Mouse (Mus musculus) CH12.LX (cell line): ENCODE results near the gene Usp49. TPM values are rescaled to one million over a fixed set of nuclear protein-coding genes. Genes with fewer than 3 reads are reported as not detected.

Source experiments
- DNase-seq: peaks from one replicate; pipeline ENCODE4 v3.0.0-alpha.2; 2013; ENCODE audit errors: extremely low read depth
- H3K27ac ChIP-seq: 2 replicates; pipeline ENCODE4 v1.5.1; 2012; ENCODE audit warnings: low read depth, mild to moderate bottlenecking, control low read depth, moderate library complexity; ENCODE audit not compliant: insufficient read depth
- H3K27me3 ChIP-seq: replicated peaks from 2 replicates; pipeline ENCODE3; 2012; ENCODE audit warnings: inconsistent platforms
- H3K36me3 ChIP-seq, 2 experiments: replicated peaks in 1 of 2; 2 replicates each; pipeline versions ENCODE3 to v1.6.1; 2012; ENCODE audit warnings: inconsistent platforms in 1 of 2, low read length in 1 of 2, mild to moderate bottlenecking in 1 of 2, mixed read lengths in 1 of 2, moderate library complexity in 1 of 2; ENCODE audit not compliant: control insufficient read depth in 1 of 2, insufficient read depth in 1 of 2
- H3K4me1 ChIP-seq, 2 experiments: 2 replicates each; pipeline ENCODE4 v1.6.1; 2012; ENCODE audit warnings: inconsistent platforms in 1 of 2, moderate library complexity in 1 of 2; ENCODE audit not compliant: insufficient read depth in 2 of 2, control insufficient read depth in 1 of 2
- H3K4me2 ChIP-seq: 2 replicates; pipeline ENCODE4 v1.6.1; 2012; ENCODE audit warnings: low read depth, mild to moderate bottlenecking, control low read depth; ENCODE audit not compliant: poor library complexity, insufficient read depth, severe bottlenecking
- H3K4me3 ChIP-seq, 3 experiments: fragments of 150-350 bp in 1 of 3; sonication (generic) in 1 of 3; replicated peaks in 1 of 3; 2 replicates each; pipeline versions ENCODE3 to v1.5.1; 2011 to 2012; ENCODE audit warnings: low read depth in 2 of 3, low read length in 2 of 3, mild to moderate bottlenecking in 2 of 3, moderate library complexity in 2 of 3, control low read depth in 1 of 3, improper control_type of control experiment in 1 of 3, inconsistent platforms in 1 of 3, mixed read lengths in 1 of 3; ENCODE audit not compliant: poor library complexity in 1 of 3
- H3K79me2 ChIP-seq: replicated peaks from 2 replicates; pipeline ENCODE4 v1.6.1; 2012; ENCODE audit warnings: mild to moderate bottlenecking, moderate library complexity; ENCODE audit not compliant: control insufficient read depth, poor library complexity, insufficient read depth, severe bottlenecking; ENCODE audit errors: extremely low read depth
- H3K9ac ChIP-seq: 2 replicates; pipeline ENCODE4 v1.6.1; 2012; ENCODE audit warnings: low read depth, mild to moderate bottlenecking, control low read depth, moderate library complexity; ENCODE audit not compliant: insufficient read depth
- H3K9me3 ChIP-seq: replicated peaks from 2 replicates; pipeline ENCODE3; 2012; ENCODE audit warnings: low read length, inconsistent platforms, mixed read lengths
- BHLHE40 ChIP-seq: IDR thresholded peaks from 2 replicates; pipeline ENCODE4 v1.6.1; 2011; ENCODE audit warnings: mild to moderate bottlenecking, low read depth, low read length, improper control_type of control experiment
- CHD1 ChIP-seq: IDR thresholded peaks from 2 replicates; pipeline ENCODE4 v1.6.1; 2012; ENCODE audit warnings: low read depth, low read length, improper control_type of control experiment, inconsistent platforms
- CHD2 ChIP-seq: IDR thresholded peaks from 2 replicates; pipeline ENCODE4 v1.6.1; 2011; ENCODE audit warnings: low read length, improper control_type of control experiment
- CTCF ChIP-seq, 2 experiments: IDR thresholded peaks in 1 of 2; conservative IDR thresholded peaks in 1 of 2; 2 replicates each; pipeline ENCODE4 v1.5.1; 2011 to 2012; ENCODE audit warnings: low read depth in 2 of 2, low read length in 2 of 2, improper control_type of control experiment in 1 of 2, inconsistent platforms in 1 of 2, mild to moderate bottlenecking in 1 of 2, moderate library complexity in 1 of 2
- EP300 ChIP-seq: IDR thresholded peaks from 2 replicates; pipeline ENCODE4 v1.6.1; 2011; ENCODE audit warnings: low read length, improper control_type of control experiment
- GABPA ChIP-seq: IDR thresholded peaks from 2 replicates; pipeline ENCODE4 v1.6.1; 2012; ENCODE audit warnings: low read depth, low read length, improper control_type of control experiment, inconsistent platforms; ENCODE audit not compliant: insufficient replicate concordance
- IRF4 ChIP-seq: IDR thresholded peaks from 2 replicates; pipeline ENCODE4 v1.6.1; 2014; ENCODE audit warnings: low read depth, mild to moderate bottlenecking, inconsistent platforms, low read length, improper control_type of control experiment
- KAT2A ChIP-seq: IDR thresholded peaks from 2 replicates; pipeline ENCODE4 v1.6.1; 2012; ENCODE audit warnings: low read length, improper control_type of control experiment, inconsistent platforms; ENCODE audit not compliant: insufficient replicate concordance
- MEF2A ChIP-seq: IDR thresholded peaks from 2 replicates; pipeline ENCODE4 v1.6.1; 2014; ENCODE audit warnings: low read depth, mild to moderate bottlenecking, inconsistent platforms, low read length, improper control_type of control experiment, borderline replicate concordance
- MXI1 ChIP-seq: IDR thresholded peaks from 2 replicates; pipeline ENCODE4 v1.6.1; 2011; ENCODE audit warnings: mild to moderate bottlenecking, low read depth, low read length, improper control_type of control experiment
- MYC ChIP-seq: IDR thresholded peaks from 2 replicates; pipeline ENCODE4 v1.6.1; 2011; ENCODE audit warnings: low read depth, mild to moderate bottlenecking, improper control_type of control experiment, low read length
- NELFE ChIP-seq: IDR thresholded peaks from 2 replicates; pipeline ENCODE4 v1.6.1; 2011; ENCODE audit warnings: low read depth, low read length, improper control_type of control experiment
- PAX5 ChIP-seq: IDR thresholded peaks from 2 replicates; pipeline ENCODE4 v1.6.1; 2012; ENCODE audit warnings: low read length, inconsistent platforms, mixed read lengths
- POLR2A ChIP-seq: IDR thresholded peaks from 2 replicates; pipeline ENCODE4 v1.6.1; 2011; ENCODE audit warnings: low read depth, mild to moderate bottlenecking, improper control_type of control experiment, low read length
- SIN3A ChIP-seq: IDR thresholded peaks from 2 replicates; pipeline ENCODE4 v1.6.1; 2012; ENCODE audit warnings: low read length, improper control_type of control experiment, inconsistent platforms
- SMC3 ChIP-seq: IDR thresholded peaks from 2 replicates; pipeline ENCODE4 v1.6.1; 2011; ENCODE audit warnings: low read depth, low read length, improper control_type of control experiment
- USF1 ChIP-seq: IDR thresholded peaks from 2 replicates; pipeline ENCODE4 v1.6.1; 2014; ENCODE audit warnings: low read depth, mild to moderate bottlenecking, inconsistent platforms, low read length, improper control_type of control experiment
- USF2 ChIP-seq: conservative IDR thresholded peaks from 2 replicates; pipeline ENCODE4 v1.6.1; 2011; ENCODE audit warnings: low read depth, low read length, improper control_type of control experiment
- ZC3H11A ChIP-seq: IDR thresholded peaks from 2 replicates; pipeline ENCODE4 v1.6.1; 2012; ENCODE audit warnings: low read depth, mild to moderate bottlenecking, inconsistent platforms, low read length, improper control_type of control experiment
- ZKSCAN1 ChIP-seq: IDR thresholded peaks from 2 replicates; pipeline ENCODE4 v1.6.1; 2012; ENCODE audit warnings: low read depth, inconsistent platforms, low read length, improper control_type of control experiment, borderline replicate concordance
- ZNF384 ChIP-seq: IDR thresholded peaks from 2 replicates; pipeline ENCODE4 v1.6.1; 2012; ENCODE audit warnings: low read depth, low read length, improper control_type of control experiment, inconsistent platforms
- dilution Hi-C: fragments of 300-500 bp; cut with MboI; formaldehyde crosslinking; loops from 2 replicates; pipeline ENCODE4 v1.14.3; 2020; ENCODE audit warnings: low sequenced_read_pairs; ENCODE audit not compliant: extremely low pct_unique_long_range_greater_than_20kb, extremely low pct_ligation_motif_present
- in situ Hi-C: fragments of 300-500 bp; cut with MboI; formaldehyde crosslinking; loops from 3 replicates; pipeline ENCODE4 v1.14.3; 2019; ENCODE audit warnings: low sequenced_read_pairs, low pct_ligation_motif_present, low pct_unique_long_range_greater_than_20kb, mixed read lengths
- polyA plus RNA-seq: library from polyadenylated mRNA; unstranded; fragments of >175 nt; gene quantifications from 2 replicates; pipeline ENCODE4 v1.2.1, GENCODE M21; 2012; ENCODE audit warnings: low read depth; ENCODE audit not compliant: insufficient read length
- total RNA-seq, 2 experiments: library from RNA; depleted of rRNA; stranded (reverse); fragments of 300-350 nt in 1 of 2; fragments of >200 nt in 1 of 2; gene quantifications; 2 replicates each; pipeline ENCODE4 v1.2.3; 2012 to 2014

The Usp49 gene
- total and polyA plus RNA-seq, 3 experiments = 2.6 to 4.3 (median 3.4) TPM

- Histone ChIP-seq H3K36me3 (peaks cover 0 to 3% of the 10 kb centered on the region in 2 experiments), H3K79me2 (no peaks in the 10 kb centered on the region), H3K4me2 (no peak overlapping the region), H3K9me3 (no peaks in the 10 kb centered on the region), H3K4me3 (no peak overlapping the region), H3K27ac (no peak overlapping the region), H3K4me1 (peaks cover 6 to 7% of the 10 kb centered on the region in 2 experiments; a peak in 3 of 4 replicates), H3K9ac (no peak overlapping the region), H3K27me3 (peaks cover 32% of the 10 kb centered on the region)
- in situ Hi-C loops = no loop called here
- no peak for TF ChIP-seq CTCF (conservative IDR thresholded peaks at IDR 0.05 in 1 of 2, IDR thresholded peaks at IDR 0.05 in 1 of 2; ENCODE audit: low read depth in 2 of 2, low read length in 2 of 2)
- TF ChIP-seq SIN3A = no peak
- no peak for TF ChIP-seq IRF4
- TF ChIP-seq SMC3 = no peak
- TF ChIP-seq MEF2A = no peak
- no peak for TF ChIP-seq USF1
- no peak for TF ChIP-seq ZC3H11A
- no peak for TF ChIP-seq BHLHE40
- TF ChIP-seq MYC = no peak
- no peak for TF ChIP-seq KAT2A
- TF ChIP-seq GABPA = no peak
- no peak for TF ChIP-seq MXI1
- no peak for TF ChIP-seq ZNF384
- TF ChIP-seq POLR2A = no peak
- no peak for TF ChIP-seq PAX5
- no peak for TF ChIP-seq ZKSCAN1
- TF ChIP-seq EP300 = no peak
- TF ChIP-seq CHD2 = no peak
- no peak for TF ChIP-seq CHD1
- dilution Hi-C loops = no loop called here
- no peak for DNase-seq
Measured at GRCm38 (mm10) chr17:47707961-47708360, 77.5 kb downstream of the Usp49 start.

- H3K27ac ChIP-seq = no peak overlapping the region
- DNase-seq = no peak
- peaks cover 35% of the 10 kb centered on the region for H3K27me3 ChIP-seq
- H3K9me3 ChIP-seq = no peaks in the 10 kb centered on the region
- no peaks in the 10 kb centered on the region for H3K79me2 ChIP-seq
- dilution Hi-C loops (no loop called here), in situ Hi-C loops (no loop called here)
- no peak for TF ChIP-seq PAX5
- no peak for TF ChIP-seq NELFE
- TF ChIP-seq USF2 = no peak
- no peak for TF ChIP-seq EP300
- no peak overlapping the region for H3K9ac ChIP-seq
- H3K4me2 ChIP-seq = no peak overlapping the region
- no peaks in the 10 kb centered on the region for H3K36me3 ChIP-seq
- H3K4me1 ChIP-seq = peaks cover 6 to 7% of the 10 kb centered on the region in 2 experiments; a peak in 3 of 4 replicates
- no peak overlapping the region for H3K4me3 ChIP-seq
Measured at GRCm38 (mm10) chr17:47708972-47709371, 78.5 kb downstream of the Usp49 start.
